Mouse (Mus musculus) urinary bladder, adult 18-20 months (tissue): ENCODE data around the gene Pik3r1.
A peak's percentile ranks its signal among the peaks of the same experiment; 100 is the strongest.

Experiments used
- DNase-seq, 2 experiments: peaks; one replicate each; pipeline ENCODE4 v3.0.0; 2022; ENCODE audit warnings: low spot score in 2 of 2, mixed read lengths in 2 of 2

Gene Pik3r1

DNA sequence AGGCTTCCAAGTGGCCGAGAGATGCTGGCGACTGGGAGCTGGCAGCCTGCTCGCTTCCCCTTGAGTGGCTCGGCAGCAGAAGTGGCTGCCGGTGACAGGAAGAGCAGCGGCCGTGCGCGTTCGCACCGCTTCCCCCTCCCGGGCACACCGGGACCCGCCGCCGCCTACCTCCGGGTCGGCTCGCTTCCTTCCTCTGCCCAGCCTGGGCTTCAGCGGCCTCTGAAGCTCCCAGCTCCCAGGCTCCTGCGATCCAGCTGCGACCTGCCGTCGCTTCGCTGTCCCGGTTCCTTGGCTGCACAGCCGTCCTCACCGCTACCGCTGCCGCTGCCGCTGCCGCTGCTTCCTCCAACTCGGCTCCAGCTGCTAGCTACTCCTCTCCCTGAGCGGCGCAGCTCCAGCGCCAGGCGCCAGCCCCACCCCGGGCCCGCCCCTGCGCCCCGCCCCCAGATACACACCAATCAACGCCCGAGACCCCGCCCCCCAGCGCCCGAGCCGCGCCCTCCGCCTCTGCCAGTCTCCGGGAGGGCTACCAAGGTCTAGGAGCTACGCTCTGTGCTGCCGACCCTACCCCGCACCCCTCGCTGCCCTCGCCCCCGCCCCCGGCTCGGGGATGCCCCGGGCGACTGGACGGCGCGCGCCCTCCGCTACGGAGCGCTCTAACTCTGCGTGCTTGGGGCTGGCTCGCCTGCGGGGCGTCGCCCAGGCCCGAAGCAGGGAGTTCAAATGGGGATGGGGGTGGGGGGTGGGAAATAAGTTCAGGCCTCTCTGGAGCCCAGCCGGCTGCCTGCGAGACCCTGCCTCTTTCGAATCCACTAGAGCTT is at the start of gene Pik3r1:
Gene Pik3r1 (minus strand): TSS at position 409 of the 821 bp plus-strand sequence.
- DNase-seq = peak; percentile 93 to 95

DNA sequence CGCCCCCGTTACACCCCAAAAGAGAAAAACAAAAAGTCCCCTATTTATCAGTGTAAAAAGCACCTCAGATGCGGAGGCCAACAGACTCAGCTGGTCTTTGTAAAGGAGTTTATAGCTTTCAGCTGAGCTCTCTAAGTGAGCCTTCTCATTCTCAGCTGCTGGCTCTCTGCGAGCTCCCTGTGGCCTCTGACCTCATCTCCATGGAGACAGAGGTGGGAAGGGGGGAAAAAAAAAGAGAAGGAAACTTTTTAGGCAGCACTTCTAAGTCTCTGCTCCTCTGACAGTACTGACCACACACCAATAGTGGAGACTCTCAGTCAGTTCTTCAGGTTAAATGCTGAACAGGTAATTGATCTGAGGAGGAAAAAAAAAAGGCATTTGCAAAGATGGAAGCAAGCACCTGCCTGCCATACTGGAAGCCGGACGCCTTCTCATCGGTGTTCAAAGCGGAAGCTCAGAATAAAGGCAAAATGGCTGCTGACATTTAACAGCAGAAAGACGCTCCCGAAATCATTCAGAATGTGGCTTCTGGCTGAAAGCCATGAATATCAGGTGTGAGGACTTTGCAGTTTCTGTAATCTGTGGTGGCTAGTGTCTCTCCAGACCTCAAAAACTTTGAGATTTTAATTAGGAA is 45.4 kb upstream of the Pik3r1 start:
- peak in 1 of 2 experiments; percentile 53 for DNase-seq

DNA sequence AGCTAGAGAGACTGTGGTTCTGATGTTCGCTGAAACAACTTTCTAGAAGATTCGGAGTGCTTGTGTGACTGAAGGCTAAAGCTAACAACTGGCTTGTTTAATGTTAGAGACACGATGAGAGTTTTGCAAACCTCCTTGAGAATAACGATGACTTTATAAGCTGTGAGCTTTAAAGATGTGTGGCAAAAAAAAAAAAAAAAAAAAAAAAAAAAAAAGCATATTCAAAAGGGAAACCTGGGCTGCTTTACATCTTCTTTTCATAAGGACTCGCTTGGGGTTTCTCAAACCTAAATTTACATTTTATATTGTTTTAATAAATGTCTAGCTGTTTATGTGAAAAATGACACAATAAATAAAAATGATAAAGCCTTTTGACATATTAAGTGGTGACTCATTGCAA is 44.3 kb upstream of the Pik3r1 start:
- DNase-seq = no peak

DNA sequence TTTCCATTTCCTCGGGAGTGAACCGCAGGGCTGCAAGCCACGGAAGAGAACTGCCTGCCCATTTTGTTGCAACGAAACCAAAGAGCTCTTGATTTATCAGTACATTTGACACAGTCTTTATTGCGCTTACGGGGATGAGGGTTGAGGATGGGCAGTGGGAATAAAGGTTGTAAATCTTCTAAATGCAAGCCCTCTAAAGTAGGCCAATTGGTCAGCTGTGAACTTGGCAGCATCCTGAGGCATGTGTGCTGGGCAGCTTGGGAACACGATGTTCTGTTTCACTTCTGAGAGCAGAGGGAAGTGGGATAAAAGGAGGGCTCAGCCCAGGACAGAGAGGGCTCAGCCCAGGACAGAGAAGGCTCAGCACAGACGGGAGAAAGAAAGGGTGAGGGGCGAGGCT is 43.9 kb upstream of the Pik3r1 start:
- DNase-seq = peak in 1 of 2 experiments; percentile 64

DNA sequence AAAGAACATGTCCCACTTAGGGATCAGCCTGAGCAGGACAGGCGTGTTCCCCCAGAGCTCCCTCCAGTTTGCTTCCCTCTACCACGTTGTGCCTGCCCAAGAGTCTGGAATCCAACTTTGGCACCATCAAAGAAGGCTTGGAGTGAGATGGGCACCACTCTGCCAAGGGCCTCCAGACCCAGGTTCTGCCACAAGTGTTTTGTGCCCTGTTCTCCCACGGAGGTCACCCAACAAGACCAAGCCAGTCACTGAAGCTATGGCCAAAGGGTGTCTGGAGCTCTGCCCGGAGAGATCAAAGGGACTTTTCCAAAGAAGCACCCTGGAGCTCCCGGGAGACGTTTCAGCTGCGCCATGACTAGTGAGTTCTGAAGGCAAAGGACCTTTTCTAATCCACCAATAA is 42.6 kb upstream of the Pik3r1 start:
- DNase-seq = no peak

DNA sequence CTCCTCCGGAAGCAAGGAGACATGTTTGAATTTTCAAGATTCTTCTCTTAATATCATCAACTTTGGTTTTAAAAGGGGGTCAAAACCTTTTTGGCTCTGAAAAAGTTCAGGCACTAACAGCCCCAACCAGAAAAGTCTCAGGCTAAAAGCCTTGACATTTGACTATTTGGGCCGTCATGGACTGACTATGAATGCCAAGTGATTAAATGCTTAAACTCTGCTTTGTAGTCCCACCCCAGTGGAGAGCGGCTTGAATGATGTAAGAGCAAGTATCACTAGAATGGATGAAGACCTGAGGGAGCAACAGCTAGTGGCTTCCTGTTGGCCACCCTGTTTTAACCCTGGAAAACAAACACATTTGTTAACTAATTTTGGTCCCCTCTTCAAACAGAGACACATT is 41.8 kb upstream of the Pik3r1 start:
- DNase-seq = no peak

DNA sequence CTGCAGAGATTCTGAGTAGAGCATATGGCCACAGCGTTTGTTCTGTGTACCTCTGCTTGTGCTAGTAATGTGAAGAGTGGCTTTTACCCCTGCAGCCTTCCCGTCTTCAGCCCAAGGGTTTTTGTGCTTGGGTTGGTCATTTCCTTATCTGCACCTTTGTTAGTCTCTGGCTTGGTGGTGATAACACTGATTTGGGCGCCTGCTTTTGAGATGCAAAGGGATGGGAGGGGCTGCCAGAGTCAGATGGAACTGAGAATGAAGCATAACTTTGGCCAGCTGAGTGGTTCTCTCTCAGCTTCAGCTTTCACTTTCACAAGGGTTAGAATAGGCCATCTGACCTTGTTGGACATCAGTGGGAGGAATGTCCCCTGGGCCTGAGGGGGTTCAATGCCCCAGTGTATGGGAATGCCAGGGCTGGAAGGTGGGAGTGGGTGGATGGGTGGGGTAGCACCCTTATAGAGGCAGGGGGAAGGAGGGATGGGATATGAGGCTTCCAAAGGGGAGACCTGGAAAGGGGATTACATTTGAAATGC is 37.6 kb upstream of the Pik3r1 start:
- no peak for DNase-seq

DNA sequence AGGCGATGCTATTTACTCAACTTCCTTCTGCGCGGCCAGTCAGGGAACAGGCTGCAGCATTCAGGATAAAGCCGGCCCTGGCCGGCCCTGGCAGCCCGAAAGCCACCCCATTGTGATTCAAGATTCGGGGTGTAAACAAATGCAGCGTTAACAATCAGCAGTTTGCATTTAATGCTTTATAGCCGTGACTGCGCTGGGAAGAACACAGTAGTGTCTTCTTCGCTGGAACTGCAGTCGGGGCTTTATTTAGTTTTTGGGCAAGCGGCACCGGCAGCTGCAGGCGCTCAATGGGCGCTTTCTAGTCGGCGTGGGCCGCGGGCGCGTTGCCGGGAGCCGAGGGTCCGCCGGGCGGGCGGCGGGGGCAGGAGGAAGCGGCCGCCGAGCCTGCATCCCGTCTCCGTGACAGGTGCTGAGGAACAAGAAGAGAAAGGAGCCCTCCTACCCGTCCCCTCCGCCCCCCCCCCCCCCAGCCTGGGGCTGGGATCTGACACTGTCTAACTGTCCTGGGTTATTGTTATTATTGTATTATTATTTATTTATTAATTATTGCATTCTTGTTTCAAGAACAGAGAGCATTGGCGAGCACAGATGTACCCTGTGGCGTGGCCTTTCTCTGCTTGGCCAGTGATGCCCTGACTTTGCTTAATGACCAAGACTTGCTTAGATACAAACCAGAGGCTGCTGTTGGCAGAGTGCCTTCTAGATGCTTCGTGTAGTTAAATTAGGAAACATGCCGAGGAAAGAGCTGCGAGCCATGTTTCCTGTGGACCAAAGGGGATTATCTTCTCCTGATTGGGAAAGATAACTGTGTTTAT is 33.6 kb upstream of the Pik3r1 start:
- DNase-seq = peak; percentile 50 to 54

DNA sequence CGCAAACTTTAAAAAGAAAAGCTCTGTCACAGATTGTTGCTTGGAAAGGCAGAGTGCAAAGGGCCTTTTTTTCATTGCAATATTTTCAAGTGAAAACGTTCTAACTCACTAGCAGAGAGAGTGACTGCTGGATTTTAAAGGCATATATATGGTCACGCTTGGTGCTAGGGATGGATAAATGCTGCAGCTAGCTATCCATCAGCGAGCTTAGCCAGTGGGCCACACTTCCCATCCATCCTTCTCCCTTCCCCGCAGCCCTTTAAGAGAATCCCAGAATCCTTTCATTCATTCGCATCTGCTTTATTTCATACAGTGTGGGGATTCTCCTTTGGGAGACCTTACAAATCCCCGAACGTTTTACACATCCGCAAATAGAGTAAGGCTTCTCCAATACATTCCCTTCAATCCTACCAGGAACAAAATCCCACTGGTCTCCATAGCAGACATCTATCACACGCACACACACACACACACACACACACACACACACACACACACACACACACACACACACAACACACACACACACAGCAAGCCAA is 32.9 kb upstream of the Pik3r1 start:
- no peak for DNase-seq

DNA sequence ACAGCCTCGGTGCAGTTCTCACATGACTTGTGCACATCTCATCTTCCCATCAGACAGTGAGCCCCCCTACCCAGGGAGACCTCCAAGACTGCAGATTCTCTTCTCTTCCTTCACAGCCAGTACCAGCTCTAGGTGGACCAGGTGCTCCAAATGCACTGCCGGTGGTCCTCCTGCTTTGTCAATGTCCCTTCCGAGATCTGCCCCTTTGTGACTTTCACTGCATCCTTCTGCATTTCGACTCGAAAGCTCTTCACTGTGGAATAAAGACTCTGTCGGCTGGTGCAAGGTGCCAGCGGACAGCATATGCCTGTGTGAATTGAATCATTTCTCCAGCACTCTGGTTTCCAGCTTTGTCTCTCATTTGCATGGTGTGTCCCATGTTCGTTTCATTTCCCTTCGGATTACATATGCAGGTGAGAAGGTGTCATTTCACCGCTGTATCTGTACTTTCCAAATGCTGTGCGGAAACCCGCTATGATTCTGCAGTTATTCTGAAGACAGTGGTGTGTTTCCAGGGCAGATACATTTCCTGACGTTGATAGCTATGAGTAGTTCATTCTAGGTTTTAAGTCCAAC is 32.1 kb upstream of the Pik3r1 start:
- DNase-seq = no peak

DNA sequence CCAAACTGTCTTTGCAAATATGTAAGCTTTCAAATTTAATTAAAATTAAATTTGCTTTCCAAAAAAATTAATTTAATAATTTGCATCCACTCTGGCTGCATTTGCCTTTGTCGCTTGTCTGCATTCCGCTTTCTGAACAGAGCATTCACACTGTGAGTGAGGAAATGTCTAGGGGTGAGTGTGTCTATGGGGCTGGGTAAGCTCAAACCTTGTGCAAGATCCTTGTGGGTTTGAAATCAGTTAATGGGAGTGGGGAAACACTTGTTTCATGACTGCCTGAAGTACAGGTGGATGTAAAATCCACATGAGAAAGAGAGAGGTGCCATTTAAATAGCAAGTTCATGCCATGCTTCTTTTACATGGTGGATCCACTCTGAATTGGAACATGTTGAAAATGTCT is 31.3 kb upstream of the Pik3r1 start:
- no peak for DNase-seq

DNA sequence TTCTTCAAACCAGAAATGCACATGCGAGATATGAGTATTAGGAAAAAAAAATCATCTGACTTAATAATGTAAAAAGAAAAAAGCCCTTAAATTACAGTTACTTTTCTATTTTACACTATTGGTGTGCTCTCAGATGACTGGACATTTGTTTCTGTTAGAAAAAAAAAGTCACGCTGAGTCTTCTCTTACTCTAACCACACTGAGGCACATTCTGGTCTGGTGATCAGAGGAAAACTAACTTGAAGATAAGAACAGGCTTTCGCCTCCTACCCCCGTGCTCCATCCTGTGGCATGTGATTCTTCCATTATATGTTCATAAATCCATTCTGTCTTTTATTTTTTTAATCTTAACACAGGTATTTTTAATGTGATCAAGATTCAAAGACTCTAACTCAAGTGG is 30.5 kb upstream of the Pik3r1 start:
- DNase-seq = no peak

DNA sequence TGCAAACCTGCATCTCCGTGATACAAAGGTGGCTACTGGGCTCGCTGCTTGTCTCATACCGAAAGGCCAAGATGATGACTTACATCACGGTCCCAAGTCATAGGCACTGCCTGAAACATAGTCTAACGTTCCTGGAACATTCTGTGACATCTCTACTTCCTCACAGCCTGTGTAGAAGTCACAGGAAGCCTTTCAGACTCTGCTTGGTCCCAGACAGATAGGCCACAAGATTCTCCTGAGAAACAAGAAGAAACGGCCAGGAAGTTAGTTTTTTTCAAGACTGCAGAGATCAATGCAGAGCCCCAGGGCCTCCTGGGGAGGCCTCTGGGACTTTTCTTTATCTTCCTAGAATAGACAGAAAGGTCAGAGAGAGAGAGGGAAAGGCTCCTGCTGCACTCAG is 29.0 kb upstream of the Pik3r1 start:
- no peak for DNase-seq

DNA sequence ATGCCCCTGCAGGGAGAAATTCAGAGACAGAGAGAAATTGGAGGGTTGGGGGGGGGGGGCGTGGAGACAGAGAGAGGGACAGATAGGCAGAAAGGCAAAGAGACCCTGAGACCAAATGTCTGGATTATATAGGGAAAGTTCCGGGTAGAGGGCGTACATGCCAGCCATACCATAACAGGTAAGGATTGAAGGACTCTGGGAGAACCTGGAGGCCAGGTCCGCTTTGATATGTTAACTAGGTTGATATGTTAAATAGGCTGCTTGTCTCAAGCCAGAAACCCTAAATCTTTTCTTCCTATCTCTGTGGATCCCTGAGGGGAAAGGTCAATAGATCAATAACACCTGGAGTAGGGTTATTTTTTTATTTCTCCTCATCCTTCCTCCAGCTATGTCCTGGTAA is 17.7 kb upstream of the Pik3r1 start:
- DNase-seq = no peak

DNA sequence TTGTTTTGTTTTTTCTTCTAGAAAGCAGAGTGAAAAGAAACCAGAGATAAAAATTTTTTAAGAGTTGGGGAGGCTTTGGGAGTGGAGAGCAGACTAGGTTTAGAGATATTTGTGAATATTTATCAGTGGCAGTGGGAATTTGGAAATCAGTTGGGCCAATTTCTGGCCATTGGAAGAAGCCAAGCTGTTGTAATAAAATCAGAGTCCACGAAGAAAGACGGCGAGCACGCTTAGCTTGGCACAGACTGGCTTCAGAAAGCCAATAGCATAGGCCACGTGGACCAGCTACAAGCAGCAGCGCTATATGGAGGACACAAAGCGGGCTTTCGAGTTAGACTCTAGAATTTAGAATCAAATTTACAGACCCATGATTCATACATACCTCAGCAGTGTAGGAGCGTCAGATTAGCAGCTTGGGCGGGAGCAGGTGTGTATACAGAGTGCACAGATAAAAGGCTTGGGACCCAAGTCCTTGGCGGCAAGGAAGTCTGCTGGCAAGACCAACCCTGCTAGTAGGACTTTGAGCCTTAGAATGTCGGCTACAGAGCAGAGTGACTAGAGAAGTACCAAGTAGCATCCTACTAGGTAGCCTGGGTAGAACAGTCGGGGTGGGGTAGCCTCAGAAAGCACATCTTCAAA is 16.8 kb upstream of the Pik3r1 start:
- DNase-seq = no peak

DNA sequence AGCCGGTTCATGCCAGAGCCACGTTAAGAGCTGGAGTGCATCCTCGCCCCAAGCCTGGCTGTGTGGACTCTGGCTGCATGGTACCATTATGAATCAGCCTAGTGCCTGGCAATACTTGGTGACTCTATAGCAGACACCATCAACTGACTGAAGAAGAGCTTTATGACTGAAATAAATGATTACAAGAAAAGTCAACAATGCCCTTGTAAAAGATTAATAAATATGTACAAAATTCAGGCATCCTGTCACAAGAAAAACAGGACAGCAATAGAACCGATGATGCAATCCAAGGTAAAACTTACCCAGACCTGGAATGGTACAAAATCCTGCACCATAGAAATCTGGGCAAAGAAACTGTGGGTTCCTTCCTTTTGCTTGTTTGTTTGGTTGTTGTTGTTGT is 11.0 kb upstream of the Pik3r1 start:
- no peak for DNase-seq

DNA sequence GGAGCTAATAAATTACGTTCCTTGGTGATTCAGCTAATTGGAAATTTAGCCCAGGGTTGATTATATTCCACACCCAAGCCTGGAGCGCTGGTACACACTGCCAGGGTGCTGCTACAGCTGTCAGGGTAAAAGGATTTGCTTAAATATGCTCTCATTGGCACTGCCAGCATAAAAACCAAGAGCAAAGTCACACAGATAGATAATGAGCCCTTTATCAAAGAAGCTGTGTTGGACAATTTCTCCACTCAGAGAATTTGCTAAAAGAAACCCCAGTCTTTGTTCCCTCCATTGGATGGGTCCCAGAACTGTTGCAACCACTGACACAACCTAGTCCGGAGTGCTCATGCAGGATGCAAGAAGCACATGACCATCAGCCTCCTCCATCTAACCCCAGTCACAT is 9.8 kb upstream of the Pik3r1 start:
- no peak for DNase-seq

DNA sequence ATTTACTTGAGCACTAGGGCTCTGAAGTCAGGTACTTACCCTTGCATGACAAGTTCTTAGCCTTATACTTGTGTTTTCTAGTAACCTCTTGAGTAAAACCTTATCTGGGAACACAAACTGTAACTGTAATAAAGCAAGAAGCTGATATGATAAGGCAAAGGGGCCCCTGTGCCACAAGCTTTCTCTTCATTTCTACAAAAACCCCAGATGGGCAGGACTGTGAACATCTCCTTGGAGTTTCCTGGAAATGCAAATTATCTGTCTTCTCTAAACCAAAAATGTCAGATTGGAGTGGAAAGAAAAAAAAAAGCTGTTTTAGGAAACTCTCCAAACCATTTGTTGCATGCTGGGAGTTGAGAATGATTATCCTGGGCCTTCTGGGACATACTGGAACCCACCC is 3.1 kb upstream of the Pik3r1 start:
- DNase-seq = no peak

DNA sequence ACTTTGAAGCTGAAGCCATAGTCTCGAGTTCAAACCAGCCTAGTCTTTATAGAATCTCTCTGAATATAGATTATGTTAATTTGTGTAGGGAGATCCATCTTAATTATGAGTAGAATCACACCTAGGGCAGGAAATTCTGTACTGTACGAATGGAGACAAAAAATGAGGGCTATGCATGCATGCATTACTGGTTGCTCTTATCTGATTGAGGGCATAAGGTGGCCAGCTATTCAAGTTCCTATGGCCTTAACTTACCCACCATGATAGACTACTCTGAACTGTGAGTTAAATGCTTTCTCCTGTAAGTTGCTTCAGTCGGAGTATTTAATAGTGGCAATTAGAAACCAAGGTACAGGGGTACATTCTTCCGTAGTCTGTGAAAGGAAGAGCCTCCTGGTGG is 1.9 kb upstream of the Pik3r1 start:
- DNase-seq = no peak

DNA sequence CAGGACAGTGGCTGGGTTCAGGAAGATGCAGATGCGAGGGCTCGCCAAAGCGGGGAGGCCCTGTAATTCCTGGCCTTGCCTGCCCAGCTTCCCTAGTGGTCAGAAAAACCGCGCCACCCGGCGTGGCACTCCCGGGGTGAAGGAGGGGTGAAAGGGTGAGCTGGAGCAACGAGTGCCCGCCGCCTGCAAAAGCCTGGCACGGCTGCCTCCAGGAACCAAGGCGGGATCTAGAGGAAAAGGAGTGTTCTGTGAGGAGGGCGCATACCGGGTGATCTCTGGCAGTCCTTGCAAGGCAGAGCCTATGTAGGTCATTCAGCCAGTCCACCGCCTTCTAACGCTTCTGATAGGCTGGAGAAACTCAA is 594 bp upstream of the Pik3r1 start:
- DNase-seq = peak in 1 of 2 experiments; percentile 68
